Mouse (Mus musculus) left cerebral cortex, postnatal 10 days (tissue): ENCODE data around the gene Hist2h2bb. TPM values are rescaled to one million over a fixed set of nuclear protein-coding genes. Genes with fewer than 3 reads are reported as not detected.

Experiments used
- DNase-seq, 2 experiments: peaks; one replicate each; pipeline ENCODE4 v3.0.0; 2021 to 2022; ENCODE audit warnings: low spot score in 2 of 2, mixed read lengths in 1 of 2; ENCODE audit errors: extremely low spot score in 1 of 2
- intact Hi-C: fragments of 180-260 bp; cut with DNase I; formaldehyde crosslinking; loops from one replicate; pipeline ENCODE4 v1.15.1; 2025
- total RNA-seq, 2 experiments: library from RNA; stranded (reverse); gene quantifications; 2 replicates each; pipeline ENCODE4 v1.2.3; 2021

Gene Hist2h2bb
- total RNA-seq, result 100 to 1,000 TPM; 161 to 194 TPM

DNA sequence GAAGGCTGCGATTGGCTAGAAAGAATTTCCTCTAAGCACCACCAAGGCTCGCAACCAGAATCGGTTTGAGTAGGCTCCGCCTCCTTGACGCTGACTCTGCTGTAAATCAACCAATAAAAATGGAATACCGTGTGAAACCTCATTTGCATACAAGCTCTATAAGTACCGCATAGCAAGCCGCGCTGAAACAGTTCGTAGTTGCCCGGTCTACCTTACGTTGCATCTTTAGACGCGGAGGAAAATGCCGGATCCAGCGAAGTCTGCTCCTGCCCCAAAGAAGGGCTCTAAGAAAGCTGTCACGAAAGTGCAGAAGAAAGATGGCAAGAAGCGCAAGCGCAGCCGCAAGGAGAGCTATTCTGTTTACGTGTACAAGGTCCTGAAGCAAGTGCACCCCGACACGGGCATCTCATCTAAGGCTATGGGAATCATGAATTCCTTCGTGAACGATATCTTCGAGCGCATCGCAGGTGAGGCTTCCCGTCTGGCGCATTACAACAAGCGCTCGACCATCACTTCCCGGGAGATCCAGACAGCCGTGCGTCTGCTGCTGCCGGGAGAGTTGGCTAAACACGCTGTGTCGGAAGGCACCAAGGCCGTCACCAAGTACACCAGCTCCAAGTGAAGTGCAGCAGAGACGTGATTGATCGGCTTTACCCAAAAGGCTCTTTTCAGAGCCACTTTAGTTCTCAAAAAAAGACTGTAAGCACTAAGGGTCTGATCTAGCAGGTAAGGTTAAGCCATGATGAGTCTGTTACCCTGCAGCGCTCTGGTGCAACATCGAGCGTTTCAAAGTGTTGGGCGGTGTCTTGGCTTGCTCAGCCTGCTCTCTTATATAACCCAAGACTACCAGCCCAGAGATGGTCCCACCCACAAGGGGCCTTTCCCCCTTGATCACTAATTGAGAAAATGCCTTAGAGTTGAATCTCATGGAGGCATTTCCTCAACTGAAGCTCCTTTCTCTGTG lies at the start of gene Hist2h2bb:
Gene Hist2h2bb, plus strand, starts transcription at position 242 of the 964 bp plus-strand sequence.
- intact Hi-C loops, result no loop called here
- DNase-seq, result peak; percentile 93 to 95

- DNase-seq, result peak in 1 of 2 experiments; percentile 57
- intact Hi-C loops, result loop anchor here (10.0 kb wide), 1 partner anchor 255 kb away; no protein-coding TSS in a partner anchor
Observed at GRCm38 (mm10) chr3:96220131-96220764, 49.3 kb upstream of the Hist2h2bb start.

DNA sequence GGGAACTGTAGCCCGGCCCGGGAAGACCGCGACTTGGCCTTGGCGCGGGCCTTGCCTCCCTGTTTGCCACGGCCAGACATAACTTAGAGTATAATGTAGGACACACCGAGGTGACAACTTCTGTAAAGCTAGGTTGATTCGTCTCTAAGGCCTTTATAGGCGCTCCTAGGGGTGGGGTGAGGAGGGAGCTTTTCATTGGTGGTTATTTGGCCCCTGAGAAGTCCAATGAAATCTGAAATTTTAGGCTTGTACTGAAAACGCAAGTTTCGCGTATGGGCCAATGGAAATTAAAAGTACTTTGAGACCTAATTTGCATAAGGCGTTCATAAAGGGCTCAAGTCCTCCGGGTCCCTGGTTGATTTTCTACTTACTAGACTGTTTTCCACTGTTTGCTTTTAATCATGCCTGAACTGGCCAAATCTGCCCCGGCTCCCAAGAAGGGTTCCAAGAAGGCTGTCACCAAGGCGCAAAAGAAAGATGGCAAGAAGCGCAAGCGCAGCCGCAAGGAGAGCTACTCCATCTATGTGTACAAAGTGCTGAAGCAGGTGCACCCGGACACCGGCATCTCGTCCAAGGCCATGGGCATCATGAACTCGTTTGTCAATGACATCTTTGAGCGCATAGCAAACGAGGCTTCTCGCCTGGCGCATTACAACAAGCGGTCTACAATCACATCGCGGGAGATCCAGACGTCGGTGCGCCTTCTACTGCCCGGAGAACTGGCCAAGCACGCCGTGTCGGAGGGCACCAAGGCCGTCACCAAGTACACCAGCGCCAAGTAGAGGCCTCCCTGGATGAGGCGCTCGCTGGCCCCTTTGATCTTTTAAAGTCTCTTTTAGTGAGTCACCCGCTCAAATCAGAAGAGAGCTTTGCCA lies 48.5 kb upstream of the Hist2h2bb start, which contains the start of the genes Hist2h2ac and Hist2h2be:
Gene Hist2h2ac, minus strand, starts transcription at position 116 of the 875 bp plus-strand sequence.
Gene Hist2h2be, plus strand, starts transcription at position 355 of the 875 bp plus-strand sequence.
- intact Hi-C loops, result loop anchor here (10.0 kb wide), 1 partner anchor 256 kb away; no protein-coding TSS in a partner anchor
- peak; percentile 83 to 89 for DNase-seq

- intact Hi-C loops, result loop anchor here (10.0 kb wide), 1 partner anchor 257 kb away; no protein-coding TSS in a partner anchor
- DNase-seq, result no peak
Observed at GRCm38 (mm10) chr3:96221640-96222038, 47.9 kb upstream of the Hist2h2bb start.

DNA sequence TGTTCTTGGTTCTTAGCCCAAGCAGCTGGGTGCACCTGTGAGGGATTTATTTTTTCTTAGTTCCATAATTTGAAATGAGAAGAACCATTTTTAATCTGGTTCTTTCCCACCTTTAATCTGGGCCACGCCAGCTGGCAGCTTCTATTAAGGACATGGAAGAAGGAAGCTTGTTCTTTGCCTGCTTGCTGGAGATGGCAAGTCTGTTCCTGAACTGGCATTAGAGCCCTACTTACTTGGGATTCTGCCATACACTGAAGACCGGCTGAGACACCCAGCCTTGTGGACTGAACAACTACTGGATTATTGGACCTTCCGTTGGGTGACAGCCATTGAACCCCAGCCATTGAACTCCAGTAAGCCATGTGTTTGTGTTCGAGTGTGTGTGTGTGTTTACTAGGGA lies 46.8 kb upstream of the Hist2h2bb start:
- no peak for DNase-seq
- intact Hi-C loops, result loop anchor here (10.0 kb wide), 1 partner anchor 258 kb away; no protein-coding TSS in a partner anchor

- no peak for DNase-seq
- intact Hi-C loops, result loop anchor here (10.0 kb wide), 1 partner anchor 261 kb away; no protein-coding TSS in a partner anchor
Observed at GRCm38 (mm10) chr3:96225421-96225820, 44.1 kb upstream of the Hist2h2bb start.

DNA sequence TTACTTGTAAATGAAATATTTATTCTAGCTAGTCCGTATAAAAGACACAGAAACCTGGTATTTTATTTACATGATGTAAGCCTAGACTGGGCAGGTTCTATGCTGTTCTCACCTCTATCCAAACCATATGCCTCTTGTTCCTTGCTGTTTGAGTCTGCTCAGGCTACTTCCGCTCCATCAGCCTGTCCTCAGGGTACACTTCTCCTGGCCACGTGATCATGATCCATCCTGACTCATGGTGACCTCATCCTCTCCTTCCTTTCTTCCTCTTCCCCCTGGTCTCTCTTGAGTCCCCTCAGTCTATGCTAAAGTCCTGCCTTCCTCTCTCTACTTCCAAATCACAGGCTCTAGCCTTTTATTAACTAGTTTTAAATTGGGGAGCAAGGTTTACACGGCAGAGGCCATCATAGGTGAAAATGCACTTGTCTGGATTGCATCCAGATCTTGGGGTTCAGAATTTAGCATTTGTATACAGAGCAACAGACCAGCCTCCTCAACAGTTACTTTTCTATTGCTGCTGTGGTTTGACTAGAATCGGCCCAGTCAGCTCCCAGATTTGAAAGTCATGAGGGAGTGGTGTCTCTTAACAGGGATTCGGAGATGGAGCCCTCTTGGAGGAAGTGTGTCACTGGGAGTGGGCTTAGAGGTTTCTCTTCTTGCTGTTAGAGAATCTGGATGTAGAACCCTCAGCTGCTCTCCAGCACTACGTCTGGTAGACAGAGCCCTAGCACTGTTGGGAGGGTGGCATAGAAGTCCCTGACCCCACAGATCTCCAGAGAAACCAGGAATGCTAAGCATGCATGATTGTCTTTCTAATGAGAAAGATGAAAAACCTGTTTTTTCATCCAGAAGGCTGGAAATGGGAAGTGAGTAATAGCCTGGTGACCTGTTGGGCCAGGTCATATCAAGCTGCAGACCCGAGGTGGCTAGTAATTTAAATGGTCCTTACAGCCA lies 42.6 kb upstream of the Hist2h2bb start:
- intact Hi-C loops, result loop anchor here (10.0 kb wide), 1 partner anchor 262 kb away; no protein-coding TSS in a partner anchor

GRCm38 (mm10) chr3:96228828-96229227 lies 40.7 kb upstream of the Hist2h2bb start:
- no peak for DNase-seq
- intact Hi-C loops, result loop anchor here (10.0 kb wide), 1 partner anchor 264 kb away; no protein-coding TSS in a partner anchor

More for the DNA sequence above, 42.6 kb upstream of the Hist2h2bb start:
- no peak for DNase-seq

GRCm38 (mm10) chr3:96230404-96230803 lies 39.1 kb upstream of the Hist2h2bb start:
- no peak for DNase-seq
- intact Hi-C loops, result no loop called here

DNA sequence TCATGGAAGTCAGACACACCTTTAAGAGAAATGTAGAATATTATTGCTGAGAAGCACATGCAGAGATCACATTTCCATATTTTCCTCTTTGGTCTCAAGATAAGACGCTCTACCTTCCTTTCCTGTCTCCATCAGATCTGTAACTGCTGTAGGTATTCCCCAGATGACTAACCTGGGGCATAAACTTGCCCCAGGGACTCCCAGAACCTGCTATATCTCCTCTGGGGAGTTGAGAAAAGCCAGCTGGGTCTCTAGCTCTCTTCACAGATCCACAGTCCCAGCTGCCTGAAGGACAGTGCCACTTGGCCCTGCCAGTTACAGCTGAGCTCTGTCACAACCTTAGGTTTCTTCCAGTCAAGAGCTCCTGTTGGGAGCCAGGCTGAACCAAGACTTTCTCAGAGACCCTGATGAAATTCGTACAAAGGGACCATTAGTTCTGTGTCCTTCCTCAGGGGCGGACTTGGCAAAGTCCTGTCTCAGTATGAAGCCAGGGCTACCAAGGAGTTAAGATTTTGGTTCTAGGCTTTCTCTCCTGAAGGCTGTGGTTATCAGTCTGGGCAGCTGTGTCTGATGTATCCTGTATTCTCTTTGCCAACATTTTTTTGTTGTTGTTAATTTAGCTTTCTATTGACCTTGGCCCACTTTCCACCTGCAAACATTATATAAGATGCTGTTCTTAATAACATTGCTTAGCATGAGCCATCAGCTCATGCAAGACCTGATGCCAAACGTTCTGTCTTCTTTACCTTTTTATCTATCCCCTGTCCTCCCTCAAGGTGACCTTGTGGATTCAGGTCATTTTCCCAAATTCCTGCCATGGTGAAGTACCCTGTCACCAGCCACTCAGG lies 38.4 kb upstream of the Hist2h2bb start:
- DNase-seq, result no peak
- intact Hi-C loops, result no loop called here

- no peak for DNase-seq
- intact Hi-C loops, result no loop called here
Observed at GRCm38 (mm10) chr3:96231758-96232120, 37.8 kb upstream of the Hist2h2bb start.

DNA sequence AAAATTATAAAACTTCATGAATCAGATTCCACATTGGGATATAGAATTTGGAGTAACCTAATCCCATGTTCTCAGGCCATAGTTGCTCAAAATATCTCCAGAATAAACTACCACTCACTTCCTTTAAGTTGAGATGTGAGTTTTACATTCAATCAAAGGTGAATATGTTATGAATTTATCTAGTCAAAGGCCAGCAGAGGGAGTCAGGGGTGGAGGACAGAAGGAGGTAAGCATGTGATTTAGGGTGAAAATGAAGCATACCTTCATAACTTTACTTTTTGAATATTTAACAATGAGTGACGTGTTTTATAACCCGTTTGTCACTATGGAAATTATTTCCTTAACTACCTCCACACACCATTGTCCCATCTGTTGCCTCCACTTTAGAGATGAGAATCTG lies 34.6 kb upstream of the Hist2h2bb start:
- DNase-seq, result no peak
- intact Hi-C loops, result no loop called here

DNA sequence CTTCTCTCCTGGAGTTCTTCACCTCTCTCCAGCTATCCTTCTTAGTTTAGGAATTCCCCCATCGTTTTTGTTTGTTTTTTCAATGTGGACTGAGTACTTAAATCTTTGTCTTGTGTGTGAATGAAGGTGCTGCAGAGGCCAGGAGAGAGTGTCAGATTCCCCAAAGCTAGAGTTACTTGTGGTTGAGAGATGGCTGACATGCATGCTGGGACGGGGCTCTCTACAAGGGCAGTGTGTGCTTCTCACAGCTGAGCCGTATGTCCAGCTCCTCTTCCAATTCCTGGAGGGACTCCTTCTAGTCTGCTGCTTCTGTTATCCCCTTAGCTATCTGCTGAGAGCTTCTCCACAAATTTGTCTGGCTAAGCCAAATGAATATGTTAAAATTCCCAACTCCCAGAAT lies 33.7 kb upstream of the Hist2h2bb start:
- intact Hi-C loops, result no loop called here
- DNase-seq, result no peak

- no peak for DNase-seq
- intact Hi-C loops, result no loop called here
Observed at GRCm38 (mm10) chr3:96236834-96237334, 32.7 kb upstream of the Hist2h2bb start.

DNA sequence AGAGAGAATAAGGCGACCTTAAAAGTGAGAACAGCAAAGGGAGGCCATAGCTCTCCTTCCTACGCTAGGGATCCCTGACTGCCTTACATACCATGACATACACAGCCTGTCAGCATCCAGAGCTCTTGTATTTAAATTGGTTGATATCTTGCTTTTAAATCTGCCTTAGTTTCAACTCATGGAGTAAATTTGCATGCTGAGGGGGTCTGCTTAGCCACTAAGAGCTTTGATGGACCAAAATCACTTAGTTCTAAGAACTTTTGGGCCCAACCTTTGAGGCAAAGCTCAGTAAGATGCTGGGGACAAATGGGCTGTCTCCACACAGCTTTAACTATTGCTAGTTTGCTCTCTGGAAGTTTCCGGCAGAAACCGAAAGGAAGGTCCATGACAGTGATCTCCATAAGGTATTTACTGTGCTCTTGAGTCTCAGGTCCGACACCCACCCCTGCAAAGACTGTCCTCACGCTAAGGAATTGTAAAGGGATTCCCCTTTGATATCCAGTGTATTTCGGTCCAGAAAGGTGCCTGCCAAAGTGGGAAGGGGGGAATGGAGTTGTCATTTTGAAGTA lies 32.1 kb upstream of the Hist2h2bb start:
- intact Hi-C loops, result no loop called here
- DNase-seq, result no peak

- no peak for DNase-seq
- intact Hi-C loops, result no loop called here
Observed at GRCm38 (mm10) chr3:96237904-96238511, 31.5 kb upstream of the Hist2h2bb start.
